Mouse (Mus musculus) heart, embryonic 11.5 days (tissue): Measurements from ENCODE around the gene Zfp629. TPM values are rescaled to one million over a fixed set of nuclear protein-coding genes. Genes with fewer than 3 reads are reported as not detected.

Source experiments
- ATAC-seq: fragments of 200-750 bp; cut with Nextera tagmentation; replicated peaks from 2 replicates; pipeline ENCODE4 v1.8.0; 2017; ENCODE audit warnings: moderate library complexity; ENCODE audit not compliant: insufficient number of reproducible peaks, low FRiP score, low TSS enrichment
- H3K27ac ChIP-seq: fragments of 300-500 bp; sonication (generic); 2 replicates; pipeline ENCODE4 v1.5.1; 2014; ENCODE audit warnings: mild to moderate bottlenecking, low read depth, low read length
- H3K27me3 ChIP-seq: fragments of 300-500 bp; sonication (generic); 2 replicates; pipeline ENCODE4 v1.6.1; 2014; ENCODE audit warnings: mild to moderate bottlenecking, low read length, mixed read lengths; ENCODE audit not compliant: control insufficient read depth, insufficient read depth
- H3K36me3 ChIP-seq: fragments of 300-500 bp; sonication (generic); 2 replicates; pipeline ENCODE4 v1.6.1; 2014; ENCODE audit warnings: mild to moderate bottlenecking, low read length, moderate library complexity, mixed read lengths; ENCODE audit not compliant: control insufficient read depth, insufficient read depth
- H3K4me1 ChIP-seq: fragments of 300-500 bp; sonication (generic); 2 replicates; pipeline ENCODE4 v1.6.1; 2014; ENCODE audit warnings: low read length; ENCODE audit not compliant: control insufficient read depth, insufficient read depth
- H3K4me2 ChIP-seq: fragments of 300-500 bp; sonication (generic); 2 replicates; pipeline ENCODE4 v1.6.1; 2014; ENCODE audit warnings: mild to moderate bottlenecking, moderate library complexity
- H3K4me3 ChIP-seq: fragments of 300-500 bp; sonication (generic); 2 replicates; pipeline ENCODE4 v1.5.1; 2014; ENCODE audit warnings: low read depth, low read length
- H3K9ac ChIP-seq: fragments of 300-500 bp; sonication (generic); 2 replicates; pipeline ENCODE4 v1.6.1; 2014; ENCODE audit warnings: mild to moderate bottlenecking, low read depth, low read length, moderate library complexity
- H3K9me3 ChIP-seq: fragments of 300-500 bp; sonication (generic); replicated peaks from 2 replicates; pipeline ENCODE4 v1.6.1; 2016; ENCODE audit warnings: low read length; ENCODE audit not compliant: control insufficient read depth
- WGBS: fragments of 180-500 bp; shearing (Covaris S2); extraction: QIAGEN DNeasy Blood & Tissue Kit; methylation state at CpG from one replicate; pipeline ENCODE4 v1.1.7; 2014; ENCODE audit not compliant: insufficient replicate concordance; 5-methylcytosine and 5-hydroxymethylcytosine counted together
- polyA plus RNA-seq: library from polyadenylated mRNA; unstranded; fragments of >200 nt; fragmentation: Nextera tagmentation; extraction: Ambion mirVana; gene quantifications from 2 replicates; pipeline ENCODE4 v1.2.1, GENCODE M21; 2014

Zfp629 gene
- polyA plus RNA-seq = 11.2 and 12.0 TPM in 2 replicates

GRCm38 (mm10) chr7:127614891-127615843 is at the start of gene Zfp629:
TSS of gene Zfp629 (minus strand) at chr7:127615797.
- Histone ChIP-seq H3K36me3 (peaks cover 28% of the 10 kb centered on the region), H3K9me3 (peaks cover 17% of the 10 kb centered on the region), H3K4me2 (peak within 1 kb of the TSS; percentile 67), H3K27ac (peak within 1 kb of the TSS; percentile 91), H3K9ac (peak within 1 kb of the TSS; percentile 98), H3K4me3 (peak within 1 kb of the TSS; percentile 99), H3K4me1 (peaks cover 8% of the 10 kb centered on the region), H3K27me3 (no peaks in the 10 kb centered on the region)
- 0% methylated on average over 24 of the region's 50 CpGs for WGBS
- ATAC-seq = peak; percentile 79

DNA sequence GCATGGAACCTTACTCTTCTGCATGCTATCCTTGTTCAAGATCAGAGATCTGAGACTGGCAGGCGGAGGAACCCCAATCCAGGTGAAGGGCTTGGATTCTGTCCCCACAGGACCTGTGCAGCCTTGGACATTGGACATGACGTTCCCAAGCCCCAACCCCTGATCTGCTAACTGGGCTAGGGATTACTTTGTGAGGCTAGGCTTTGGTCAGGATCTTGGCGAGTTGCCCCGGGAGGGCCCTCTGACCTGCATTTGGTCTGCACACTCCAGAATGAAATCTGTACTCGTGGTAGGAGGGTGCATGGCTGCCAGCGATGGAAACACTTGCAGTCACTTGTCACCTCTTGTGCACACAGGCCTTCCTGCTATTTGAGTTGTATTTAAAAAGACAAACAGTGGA is 47.3 kb upstream of the Zfp629 start:
- WGBS = 82% methylated on average over 6 of the region's 6 CpGs
- Histone ChIP-seq H3K4me1 (0 out of 2 replicates have a peak, but pooled peaks cover 4% of the 10 kb centered on the region), H3K9ac (no peak overlapping the region), H3K4me3 (no peak overlapping the region), H3K27me3 (no peaks in the 10 kb centered on the region), H3K36me3 (no peaks in the 10 kb centered on the region; the same call in 1 of the 2 replicates), H3K9me3 (no peaks in the 10 kb centered on the region), H3K4me2 (no peak overlapping the region), H3K27ac (no peak overlapping the region)
- no peak for ATAC-seq

GRCm38 (mm10) chr7:127661833-127662232 is 46.2 kb upstream of the Zfp629 start:
- WGBS = 65% methylated on average over 6 of the region's 6 CpGs
- Histone ChIP-seq H3K36me3 (no peaks in the 10 kb centered on the region; the same call in 1 of the 2 replicates), H3K4me1 (no peaks in the 10 kb centered on the region), H3K9ac (no peak overlapping the region), H3K4me3 (no peak overlapping the region), H3K9me3 (no peaks in the 10 kb centered on the region), H3K27me3 (no peaks in the 10 kb centered on the region), H3K27ac (no peak overlapping the region), H3K4me2 (no peak overlapping the region)
- ATAC-seq = no peak

GRCm38 (mm10) chr7:127660882-127661281 is 45.3 kb upstream of the Zfp629 start:
- no peaks in the 10 kb centered on the region for H3K27me3 ChIP-seq
- no peak overlapping the region for H3K4me3 ChIP-seq
- WGBS = 80% methylated on average over 3 of the region's 3 CpGs
- no peaks in the 10 kb centered on the region for H3K9me3 ChIP-seq
- H3K36me3 ChIP-seq = no peaks in the 10 kb centered on the region; the same call in 1 of the 2 replicates
- ATAC-seq = no peak
- H3K4me2 ChIP-seq = no peak overlapping the region
- H3K4me1 ChIP-seq = no peaks in the 10 kb centered on the region
- H3K9ac ChIP-seq = no peak overlapping the region
- no peak overlapping the region for H3K27ac ChIP-seq

DNA sequence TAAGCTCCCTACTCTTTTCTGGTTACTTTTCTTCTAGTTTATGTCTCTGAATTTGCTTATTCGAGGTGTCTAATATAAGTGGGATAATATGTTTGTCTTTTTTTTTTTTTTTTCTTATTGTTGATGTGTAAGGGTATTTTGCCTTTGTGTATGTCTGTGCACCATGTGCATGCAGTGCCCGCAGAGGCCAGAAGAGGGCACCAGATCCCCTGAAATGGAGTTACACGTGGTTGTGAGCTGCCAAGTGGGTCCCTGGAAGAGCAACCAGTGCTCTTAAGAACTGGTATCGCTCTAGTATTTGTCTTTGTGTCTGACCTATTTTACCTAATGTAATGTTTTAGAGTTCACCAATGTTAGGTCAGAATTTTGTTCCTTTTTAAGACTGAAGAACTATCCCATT is 41.3 kb upstream of the Zfp629 start:
- Histone ChIP-seq H3K36me3 (no peaks in the 10 kb centered on the region), H3K9me3 (no peaks in the 10 kb centered on the region), H3K9ac (no peak overlapping the region), H3K27me3 (no peaks in the 10 kb centered on the region), H3K4me1 (no peaks in the 10 kb centered on the region), H3K4me3 (no peak overlapping the region), H3K4me2 (no peak overlapping the region), H3K27ac (no peak overlapping the region)
- ATAC-seq = no peak
- WGBS = 34% methylated on average over 4 of the region's 4 CpGs

- Histone ChIP-seq H3K4me3 (no peak overlapping the region), H3K27me3 (no peaks in the 10 kb centered on the region), H3K4me2 (no peak overlapping the region), H3K9ac (no peak overlapping the region), H3K9me3 (no peaks in the 10 kb centered on the region), H3K36me3 (no peaks in the 10 kb centered on the region), H3K27ac (no peak overlapping the region), H3K4me1 (no peaks in the 10 kb centered on the region)
- no peak for ATAC-seq
- WGBS = 80% methylated on average over 10 of the region's 10 CpGs
Observed at GRCm38 (mm10) chr7:127654318-127654717, 38.7 kb upstream of the Zfp629 start.

- no peak overlapping the region for H3K27ac ChIP-seq
- H3K27me3 ChIP-seq = no peaks in the 10 kb centered on the region
- H3K4me3 ChIP-seq = peak overlapping the region; percentile 20
- WGBS = 10% methylated on average over 18 of the region's 18 CpGs
- H3K36me3 ChIP-seq = no peaks in the 10 kb centered on the region
- peak overlapping the region; percentile 65 for H3K4me2 ChIP-seq
- no peaks in the 10 kb centered on the region for H3K4me1 ChIP-seq
- peak overlapping the region; percentile 59; the same call in 1 of the 2 replicates for H3K9ac ChIP-seq
- ATAC-seq = no peak
- no peaks in the 10 kb centered on the region for H3K9me3 ChIP-seq
Observed at GRCm38 (mm10) chr7:127652050-127652449, 36.5 kb upstream of the Zfp629 start.

DNA sequence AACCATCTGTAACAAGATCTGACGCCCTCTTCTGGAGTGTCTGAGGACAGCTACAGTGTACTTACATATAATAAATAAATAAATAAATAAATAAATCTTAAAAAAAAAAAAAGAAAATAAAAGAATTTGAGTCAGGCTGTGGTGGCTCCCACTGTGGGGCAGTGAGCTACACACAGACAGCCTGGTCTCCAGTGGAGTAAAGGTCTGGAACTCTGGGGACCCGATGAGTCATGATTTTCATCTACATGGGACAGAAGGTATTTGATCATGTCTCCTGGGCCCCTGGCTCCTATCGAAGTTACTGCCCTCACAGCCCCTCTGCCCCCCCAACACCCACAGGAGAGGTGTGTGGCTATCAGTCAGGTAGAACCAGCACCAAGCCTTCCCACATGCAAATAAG is 36.0 kb upstream of the Zfp629 start:
- Histone ChIP-seq H3K27me3 (no peaks in the 10 kb centered on the region), H3K36me3 (no peaks in the 10 kb centered on the region), H3K4me3 (peak overlapping the region; percentile 20; the same call in 1 of the 2 replicates), H3K9me3 (no peaks in the 10 kb centered on the region), H3K27ac (no peak overlapping the region), H3K4me1 (no peaks in the 10 kb centered on the region), H3K9ac (no peak overlapping the region), H3K4me2 (peak overlapping the region; percentile 65)
- ATAC-seq = no peak
- WGBS = 60% methylated on average over 2 of the region's 3 CpGs
